Mouse (Mus musculus) limb, embryonic 12.5 days (tissue): ENCODE data around the gene Zbtb22. TPM values are rescaled to one million over a fixed set of nuclear protein-coding genes. Genes with fewer than 3 reads are reported as not detected.
A peak's percentile ranks its signal among the peaks of the same experiment; 100 is the strongest.
"Not testable (repeated sequence)": the region's sequence is repeated elsewhere in the genome, so short reads cannot be mapped to it uniquely, and the experiment has no call there.

Experiments used
- ATAC-seq: fragments of 200-750 bp; cut with Nextera tagmentation; 2 replicates; pipeline ENCODE4 v1.8.0; 2017; ENCODE audit warnings: low read depth, moderate TSS enrichment; ENCODE audit not compliant: insufficient number of reproducible peaks, insufficient read depth, low FRiP score, low TSS enrichment
- H3K27ac ChIP-seq: fragments of 300-500 bp; sonication (generic); 2 replicates; pipeline ENCODE4 v1.5.1; 2016; ENCODE audit warnings: mild to moderate bottlenecking, moderate library complexity
- H3K27me3 ChIP-seq: fragments of 300-500 bp; sonication (generic); 2 replicates; pipeline ENCODE4 v1.6.1; 2016; ENCODE audit warnings: mild to moderate bottlenecking, moderate library complexity
- H3K36me3 ChIP-seq: fragments of 300-500 bp; sonication (generic); 2 replicates; pipeline ENCODE4 v1.6.1; 2016; ENCODE audit warnings: mild to moderate bottlenecking, moderate library complexity
- H3K4me1 ChIP-seq: fragments of 300-500 bp; sonication (generic); replicated peaks from 2 replicates; pipeline ENCODE4 v1.6.1; 2016
- H3K4me2 ChIP-seq: fragments of 300-500 bp; sonication (generic); 2 replicates; pipeline ENCODE4 v1.6.1; 2016; ENCODE audit warnings: mild to moderate bottlenecking, moderate library complexity
- H3K4me3 ChIP-seq: fragments of 300-500 bp; sonication (generic); replicated peaks from 2 replicates; pipeline ENCODE4 v1.5.1; 2016; ENCODE audit warnings: mild to moderate bottlenecking
- H3K9ac ChIP-seq: fragments of 300-500 bp; sonication (generic); replicated peaks from 2 replicates; pipeline ENCODE4 v1.6.1; 2016; ENCODE audit warnings: mild to moderate bottlenecking, moderate library complexity
- H3K9me3 ChIP-seq: fragments of 300-500 bp; sonication (generic); 2 replicates; pipeline ENCODE4 v1.6.1; 2016; ENCODE audit warnings: mild to moderate bottlenecking, moderate library complexity
- WGBS: fragments of 180-500 bp; shearing (Covaris S2); methylation state at CpG from one replicate; pipeline ENCODE4 v1.1.7; 2016; 5-methylcytosine and 5-hydroxymethylcytosine counted together
- polyA plus RNA-seq: library from polyadenylated mRNA; unstranded; fragments of >200 nt; fragmentation: Nextera tagmentation; extraction: Ambion mirVana; gene quantifications from 2 replicates; pipeline ENCODE4 v1.2.1, GENCODE M21; 2016

Zbtb22 gene
- polyA plus RNA-seq: 21.8 and 22.4 TPM in 2 replicates

- peaks cover 59% of the 10 kb centered on the region for H3K36me3 ChIP-seq
- under 1% methylated on average over 34 of the region's 34 CpGs for WGBS
- peak; percentile 90 for ATAC-seq
- H3K27ac ChIP-seq: peak within 1 kb of the TSS; percentile 86
- H3K9me3 ChIP-seq: no peaks in the 10 kb centered on the region
- H3K9ac ChIP-seq: peak within 1 kb of the TSS; percentile 61
- H3K27me3 ChIP-seq: no peaks in the 10 kb centered on the region
- peak within 1 kb of the TSS; percentile 53 for H3K4me3 ChIP-seq
- peaks cover 50% of the 10 kb centered on the region for H3K4me1 ChIP-seq
- H3K4me2 ChIP-seq: peak within 1 kb of the TSS; percentile 98
Measured at GRCm38 (mm10) chr17:33915671-33916250, at the start of gene Zbtb22, which contains the start of gene Tapbp. TSS of gene Zbtb22 (plus strand) at chr17:33915904. TSS of gene Tapbp (plus strand) at chr17:33915899.

- peaks cover 29% of the 10 kb centered on the region for H3K36me3 ChIP-seq
- not testable (repeated sequence) for H3K27ac ChIP-seq, ATAC-seq, H3K27me3 ChIP-seq, H3K4me3 ChIP-seq, H3K4me2 ChIP-seq, H3K9me3 ChIP-seq, H3K9ac ChIP-seq, H3K4me1 ChIP-seq
- 60% methylated on average over 2 of the region's 12 CpGs for WGBS
Measured at GRCm38 (mm10) chr17:33873537-33873936, 42.2 kb upstream of the Zbtb22 start, which contains the start of gene Gm7029. TSS of gene Gm7029 (plus strand) at chr17:33873837.

GRCm38 (mm10) chr17:33874411-33874810 is 41.3 kb upstream of the Zbtb22 start:
- H3K4me3 ChIP-seq: no peak overlapping the region
- no peak overlapping the region for H3K4me2 ChIP-seq
- no peaks in the 10 kb centered on the region for H3K9me3 ChIP-seq
- no peak overlapping the region for H3K9ac ChIP-seq
- no peak overlapping the region for H3K27ac ChIP-seq
- no peak for ATAC-seq
- peaks cover 36% of the 10 kb centered on the region for H3K36me3 ChIP-seq
- H3K27me3 ChIP-seq: no peaks in the 10 kb centered on the region
- 82% methylated on average over 11 of the region's 11 CpGs for WGBS
- H3K4me1 ChIP-seq: no peaks in the 10 kb centered on the region

GRCm38 (mm10) chr17:33875797-33876196 is 39.9 kb upstream of the Zbtb22 start:
- H3K4me3 ChIP-seq, H3K4me2 ChIP-seq, ATAC-seq, H3K9ac ChIP-seq, H3K4me1 ChIP-seq, H3K9me3 ChIP-seq, H3K27me3 ChIP-seq, H3K27ac ChIP-seq: not testable (repeated sequence)
- H3K36me3 ChIP-seq: peaks cover 45% of the 10 kb centered on the region
- WGBS: 88% methylated on average over 5 of the region's 5 CpGs

GRCm38 (mm10) chr17:33884320-33884719 is 31.4 kb upstream of the Zbtb22 start:
- 92% methylated on average over 10 of the region's 11 CpGs for WGBS

GRCm38 (mm10) chr17:33887802-33888201 is 27.9 kb upstream of the Zbtb22 start:
- H3K27me3 ChIP-seq, H3K9ac ChIP-seq, H3K4me1 ChIP-seq, H3K9me3 ChIP-seq, ATAC-seq, H3K4me3 ChIP-seq, H3K27ac ChIP-seq: not testable (repeated sequence)
- 64% methylated on average over 2 of the region's 2 CpGs for WGBS
- Histone ChIP-seq H3K4me2 (0 out of 2 replicates have a peak overlapping the region, but pooled peaks have one; percentile 32), H3K36me3 (peaks cover 36% of the 10 kb centered on the region)

More at GRCm38 (mm10) chr17:33884320-33884719, 31.4 kb upstream of the Zbtb22 start:
- not testable (repeated sequence) for H3K27ac ChIP-seq, H3K4me2 ChIP-seq, H3K27me3 ChIP-seq, H3K9me3 ChIP-seq, H3K4me3 ChIP-seq, H3K9ac ChIP-seq, H3K4me1 ChIP-seq, ATAC-seq
- H3K36me3 ChIP-seq: peaks cover 63% of the 10 kb centered on the region

GRCm38 (mm10) chr17:33888230-33888629 is 27.5 kb upstream of the Zbtb22 start:
- not testable (repeated sequence) for H3K27ac ChIP-seq, H3K4me1 ChIP-seq, H3K9me3 ChIP-seq, ATAC-seq, H3K27me3 ChIP-seq, H3K4me3 ChIP-seq, H3K9ac ChIP-seq
- H3K36me3 ChIP-seq: peaks cover 32% of the 10 kb centered on the region
- H3K4me2 ChIP-seq: peak overlapping the region; percentile 32; the same call in 1 of the 2 replicates

- H3K27ac ChIP-seq: peak overlapping the region; percentile 80
- WGBS: under 1% methylated on average over 40 of the region's 44 CpGs
- not testable (repeated sequence) for H3K9me3 ChIP-seq, H3K27me3 ChIP-seq, H3K4me1 ChIP-seq
- peak overlapping the region; percentile 65 for H3K4me2 ChIP-seq
- peak overlapping the region; percentile 73 for H3K9ac ChIP-seq
- peak; percentile 24; the same call in 1 of the 2 replicates for ATAC-seq
- H3K36me3 ChIP-seq: peaks cover 19% of the 10 kb centered on the region
- H3K4me3 ChIP-seq: peak overlapping the region; percentile 67
Measured at GRCm38 (mm10) chr17:33889941-33890532, 25.7 kb upstream of the Zbtb22 start.

GRCm38 (mm10) chr17:33890533-33891059 is 25.1 kb upstream of the Zbtb22 start, which contains the start of gene Kifc1:
TSS of gene Kifc1 (minus strand) at chr17:33890661.
- WGBS: under 1% methylated on average over 49 of the region's 49 CpGs

GRCm38 (mm10) chr17:33891357-33891756 is 24.3 kb upstream of the Zbtb22 start:
- WGBS: 69% methylated on average over 2 of the region's 2 CpGs
- Histone ChIP-seq H3K27me3 (no peaks in the 10 kb centered on the region), H3K9me3 (no peaks in the 10 kb centered on the region), H3K4me2 (no peak overlapping the region), H3K4me1 (peaks cover 9% of the 10 kb centered on the region), H3K9ac (no peak overlapping the region), H3K4me3 (no peak overlapping the region), H3K36me3 (peaks cover 7% of the 10 kb centered on the region; the same call in 1 of the 2 replicates), H3K27ac (no peak overlapping the region)
- ATAC-seq: no peak

More at GRCm38 (mm10) chr17:33890533-33891059, 25.1 kb upstream of the Zbtb22 start, which contains the start of gene Kifc1:
- Histone ChIP-seq H3K9ac (peak within 1 kb of the TSS; percentile 73), H3K36me3 (peaks cover 15% of the 10 kb centered on the region), H3K27me3 (no peaks in the 10 kb centered on the region), H3K4me2 (peak within 1 kb of the TSS; percentile 65), H3K27ac (peak within 1 kb of the TSS; percentile 80), H3K4me3 (peak within 1 kb of the TSS; percentile 67), H3K9me3 (no peaks in the 10 kb centered on the region), H3K4me1 (peaks cover 9% of the 10 kb centered on the region)
- ATAC-seq: peak; percentile 98

- ATAC-seq, H3K4me3 ChIP-seq, H3K4me1 ChIP-seq, H3K36me3 ChIP-seq, H3K27me3 ChIP-seq, H3K4me2 ChIP-seq, H3K27ac ChIP-seq, H3K9me3 ChIP-seq, H3K9ac ChIP-seq: not testable (repeated sequence)
- 73% methylated on average over 6 of the region's 6 CpGs for WGBS
Measured at GRCm38 (mm10) chr17:33891892-33892291, 23.8 kb upstream of the Zbtb22 start.
